Mouse (Mus musculus) CH12.LX (cell line): ENCODE data around the gene Ikzf4.

Experiments used
- BHLHE40 ChIP-seq: IDR thresholded peaks from 2 replicates; pipeline ENCODE4 v1.6.1; 2011; ENCODE audit warnings: mild to moderate bottlenecking, low read depth, low read length, improper control_type of control experiment
- CTCF ChIP-seq, 2 experiments: IDR thresholded peaks in 1 of 2; conservative IDR thresholded peaks in 1 of 2; 2 replicates each; pipeline ENCODE4 v1.5.1; 2011 to 2012; ENCODE audit warnings: low read depth in 2 of 2, low read length in 2 of 2, improper control_type of control experiment in 1 of 2, inconsistent platforms in 1 of 2, mild to moderate bottlenecking in 1 of 2, moderate library complexity in 1 of 2
- ELF1 ChIP-seq: IDR thresholded peaks from 2 replicates; pipeline ENCODE4 v1.6.1; 2014; ENCODE audit warnings: low read depth, mild to moderate bottlenecking, inconsistent platforms, low read length, improper control_type of control experiment
- EP300 ChIP-seq: IDR thresholded peaks from 2 replicates; pipeline ENCODE4 v1.6.1; 2011; ENCODE audit warnings: low read length, improper control_type of control experiment
- GABPA ChIP-seq: IDR thresholded peaks from 2 replicates; pipeline ENCODE4 v1.6.1; 2012; ENCODE audit warnings: low read depth, low read length, improper control_type of control experiment, inconsistent platforms; ENCODE audit not compliant: insufficient replicate concordance
- MAFK ChIP-seq: IDR thresholded peaks from 2 replicates; pipeline ENCODE4 v1.6.1; 2011; ENCODE audit warnings: low read length, improper control_type of control experiment; ENCODE audit not compliant: insufficient replicate concordance
- MAX ChIP-seq: IDR thresholded peaks from 2 replicates; pipeline ENCODE4 v1.6.1; 2011; ENCODE audit warnings: low read length, improper control_type of control experiment
- MXI1 ChIP-seq: IDR thresholded peaks from 2 replicates; pipeline ENCODE4 v1.6.1; 2011; ENCODE audit warnings: mild to moderate bottlenecking, low read depth, low read length, improper control_type of control experiment
- MYC ChIP-seq: IDR thresholded peaks from 2 replicates; pipeline ENCODE4 v1.6.1; 2011; ENCODE audit warnings: low read depth, mild to moderate bottlenecking, improper control_type of control experiment, low read length
- POLR2A ChIP-seq: IDR thresholded peaks from 2 replicates; pipeline ENCODE4 v1.6.1; 2011; ENCODE audit warnings: low read depth, mild to moderate bottlenecking, improper control_type of control experiment, low read length
- SIN3A ChIP-seq: IDR thresholded peaks from 2 replicates; pipeline ENCODE4 v1.6.1; 2012; ENCODE audit warnings: low read length, improper control_type of control experiment, inconsistent platforms
- ZKSCAN1 ChIP-seq: IDR thresholded peaks from 2 replicates; pipeline ENCODE4 v1.6.1; 2012; ENCODE audit warnings: low read depth, inconsistent platforms, low read length, improper control_type of control experiment, borderline replicate concordance

DNA sequence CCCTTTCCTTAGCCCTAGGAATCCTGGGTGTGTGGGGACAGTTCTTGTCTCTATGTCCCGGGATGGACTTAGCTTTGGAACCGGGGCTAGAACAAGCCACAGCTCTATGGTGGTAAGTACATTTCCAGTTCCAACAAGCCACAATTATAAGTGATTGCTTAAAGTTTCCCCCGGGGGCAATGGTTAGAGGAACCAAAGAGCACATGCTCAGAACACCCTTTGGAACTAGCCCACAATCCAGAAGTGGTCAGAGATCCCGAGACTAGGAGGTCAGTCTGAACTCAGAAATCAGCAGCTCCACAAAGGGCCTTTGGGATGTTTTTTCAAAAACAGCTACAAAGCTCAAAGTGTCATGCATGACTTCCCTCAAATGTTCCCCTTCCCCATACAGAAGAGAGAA lies 8.1 kb upstream of the Ikzf4 start:
- TF ChIP-seq GABPA (no peak), SIN3A (no peak), POLR2A (no peak), CTCF (conservative IDR thresholded peaks at IDR 0.05 in 1 of 2, IDR thresholded peaks at IDR 0.05 in 1 of 2; ENCODE audit: low read depth in 2 of 2, low read length in 2 of 2) (no peak), EP300 (no peak), MAFK (no peak), MAX (no peak), ZKSCAN1 (no peak), MXI1 (no peak), ELF1 (no peak), BHLHE40 (no peak), MYC (no peak)
